Mouse (Mus musculus) lung, embryonic 14.5 days (tissue): Measurements from ENCODE around the gene Tmem186. TPM values are rescaled to one million over a fixed set of nuclear protein-coding genes. Genes with fewer than 3 reads are reported as not detected.
A peak's percentile ranks its signal among the peaks of the same experiment; 100 is the strongest.

Source experiments
- ATAC-seq: fragments of 200-750 bp; cut with Nextera tagmentation; 2 replicates; pipeline ENCODE4 v1.8.0; 2017; ENCODE audit warnings: mild to moderate bottlenecking, moderate TSS enrichment, moderate library complexity; ENCODE audit not compliant: insufficient read depth
- DNase-seq: peaks from one replicate; pipeline ENCODE4 v3.0.0-alpha.2; 2015
- H3K27ac ChIP-seq: fragments of 300-500 bp; sonication (generic); 2 replicates; pipeline ENCODE4 v1.5.1; 2014; ENCODE audit warnings: low read depth, mild to moderate bottlenecking, moderate library complexity
- H3K27me3 ChIP-seq: fragments of 300-500 bp; sonication (generic); 2 replicates; pipeline ENCODE4 v1.6.1; 2014; ENCODE audit warnings: low read length, control low read depth; ENCODE audit not compliant: insufficient read depth
- H3K36me3 ChIP-seq: fragments of 300-500 bp; sonication (generic); 2 replicates; pipeline ENCODE4 v1.6.1; 2014; ENCODE audit warnings: control low read depth; ENCODE audit not compliant: insufficient read depth
- H3K4me1 ChIP-seq: fragments of 300-500 bp; sonication (generic); 2 replicates; pipeline ENCODE4 v1.6.1; 2014; ENCODE audit warnings: antibody characterized with exemption, control low read depth; ENCODE audit not compliant: insufficient read depth
- H3K4me2 ChIP-seq: fragments of 300-500 bp; sonication (generic); 2 replicates; pipeline ENCODE4 v1.6.1; 2014; ENCODE audit warnings: mild to moderate bottlenecking
- H3K4me3 ChIP-seq: fragments of 300-500 bp; sonication (generic); 2 replicates; pipeline ENCODE4 v1.5.1; 2014; ENCODE audit warnings: low read depth, low read length
- H3K9ac ChIP-seq: fragments of 300-500 bp; sonication (generic); 2 replicates; pipeline ENCODE4 v1.6.1; 2014
- H3K9me3 ChIP-seq: fragments of 300-500 bp; sonication (generic); 2 replicates; pipeline ENCODE4 v1.6.1; 2016; ENCODE audit warnings: low read depth, low read length, control low read depth
- CTCF ChIP-seq: IDR thresholded peaks from 2 replicates; pipeline ENCODE4 v1.5.1; 2016; ENCODE audit warnings: antibody characterized with exemption, low read depth
- WGBS: fragments of 180-500 bp; shearing (Covaris S2); extraction: QIAGEN DNeasy Blood & Tissue Kit; methylation state at CpG from one replicate; pipeline ENCODE4 v1.1.7; 2014; 5-methylcytosine and 5-hydroxymethylcytosine counted together
- polyA plus RNA-seq: library from polyadenylated mRNA; unstranded; fragments of >200 nt; fragmentation: Nextera tagmentation; extraction: Ambion mirVana; gene quantifications from 2 replicates; pipeline ENCODE4 v1.2.1, GENCODE M21; 2014

The Tmem186 gene
- polyA plus RNA-seq, result 11.7 and 12.3 TPM in 2 replicates

DNA sequence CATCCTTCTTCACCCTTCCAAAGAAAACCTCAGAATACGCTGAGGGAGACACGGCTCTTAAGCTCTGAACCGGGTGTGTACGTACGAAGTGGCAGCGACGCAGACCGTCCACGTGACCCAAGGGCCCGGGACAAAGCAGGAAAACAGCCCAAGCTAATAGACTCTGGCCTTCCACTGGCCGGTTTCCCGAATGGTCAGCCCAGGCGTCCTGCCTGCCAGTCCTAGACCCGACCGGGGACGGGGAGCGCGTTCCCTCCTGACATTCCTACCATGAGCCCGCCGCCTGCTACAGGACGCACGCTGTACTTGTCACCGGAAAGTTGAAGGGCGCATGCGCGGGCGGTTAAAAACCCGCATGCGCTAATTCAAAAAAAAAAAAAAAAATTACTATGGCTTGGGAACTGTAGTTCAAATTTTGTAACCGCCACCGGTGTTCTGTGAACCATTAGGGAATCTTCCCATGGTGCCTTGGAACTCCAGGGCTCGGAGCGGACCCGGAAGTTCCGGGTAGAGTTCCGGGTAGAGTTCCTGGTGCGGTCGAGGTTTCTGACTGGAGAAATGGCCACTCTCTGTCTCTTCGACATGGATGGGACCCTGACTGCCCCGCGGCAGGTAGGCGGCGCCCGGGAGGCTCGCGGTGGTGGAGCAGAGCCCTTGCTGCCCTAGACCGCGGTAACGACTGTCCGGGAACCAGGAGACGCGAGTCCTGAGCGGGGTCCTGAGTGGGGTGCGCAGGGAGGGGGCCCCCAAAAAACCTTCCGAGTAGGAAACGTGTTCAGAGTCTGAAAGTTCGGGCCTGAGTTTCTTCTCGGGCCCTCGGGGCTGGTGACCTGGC lies at the start of gene Tmem186, which contains the start of gene Pmm2:
Gene Tmem186, minus strand, starts transcription at position 496 of the 835 bp plus-strand sequence.
Gene Pmm2, plus strand, starts transcription at position 458 of the 835 bp plus-strand sequence.
- Histone ChIP-seq H3K27me3 (no peaks in the 10 kb centered on the region), H3K36me3 (peaks cover 32% of the 10 kb centered on the region), H3K9me3 (no peaks in the 10 kb centered on the region), H3K27ac (peak within 1 kb of the TSS; percentile 90), H3K4me3 (peak within 1 kb of the TSS; percentile 84), H3K9ac (peak within 1 kb of the TSS; percentile 66), H3K4me2 (peak within 1 kb of the TSS; percentile 79), H3K4me1 (peaks cover 13% of the 10 kb centered on the region; the same call in 1 of the 2 replicates)
- peak; percentile 51 for TF ChIP-seq CTCF
- DNase-seq (peak; percentile 95), ATAC-seq (peak; percentile 94)
- under 1% methylated on average over 59 of the region's 59 CpGs for WGBS

DNA sequence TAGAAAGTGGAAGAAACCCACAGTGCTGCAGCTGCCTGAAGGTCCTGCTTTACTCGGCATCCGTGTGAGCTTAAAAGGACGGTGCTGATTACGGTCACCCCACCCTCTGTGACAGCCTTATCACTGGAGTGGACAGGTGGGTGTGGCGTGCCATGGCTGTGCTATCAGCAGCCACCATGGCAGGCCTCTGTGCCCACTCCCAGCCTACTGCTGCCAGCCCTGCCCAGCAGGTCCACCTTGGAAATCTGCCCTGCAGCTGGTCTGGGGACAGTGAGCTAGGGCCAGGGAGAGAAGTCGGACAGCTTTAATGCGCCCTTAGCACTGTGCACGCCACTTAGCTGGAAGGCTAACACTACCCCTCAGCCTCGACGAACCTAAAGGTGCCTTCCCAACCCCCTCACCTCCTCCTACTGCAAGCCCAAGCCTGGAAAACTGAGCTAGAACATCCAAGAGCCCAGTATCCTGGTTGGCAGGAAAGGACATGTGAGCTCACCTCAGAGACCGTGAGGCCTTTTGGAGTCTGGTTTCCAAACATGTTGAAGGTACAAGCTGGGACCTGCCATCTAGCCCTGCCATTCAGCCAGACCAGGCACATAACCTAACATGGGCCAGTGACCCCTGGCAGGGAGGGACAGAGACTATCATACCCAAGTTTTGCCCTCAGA lies 49.5 kb upstream of the Tmem186 start:
- no peak overlapping the region; the same call in 1 of the 2 replicates for H3K9ac ChIP-seq
- no peak for TF ChIP-seq CTCF
- WGBS, result 69% methylated on average over 11 of the region's 11 CpGs
- H3K27ac ChIP-seq, result no peak overlapping the region; the same call in 1 of the 2 replicates
- H3K4me3 ChIP-seq, result no peak overlapping the region
- no peak for DNase-seq
- H3K27me3 ChIP-seq, result no peaks in the 10 kb centered on the region
- no peaks in the 10 kb centered on the region for H3K4me1 ChIP-seq
- peaks cover 48% of the 10 kb centered on the region for H3K36me3 ChIP-seq
- ATAC-seq, result peak; percentile 68
- no peaks in the 10 kb centered on the region for H3K9me3 ChIP-seq
- no peak overlapping the region; the same call in 1 of the 2 replicates for H3K4me2 ChIP-seq

DNA sequence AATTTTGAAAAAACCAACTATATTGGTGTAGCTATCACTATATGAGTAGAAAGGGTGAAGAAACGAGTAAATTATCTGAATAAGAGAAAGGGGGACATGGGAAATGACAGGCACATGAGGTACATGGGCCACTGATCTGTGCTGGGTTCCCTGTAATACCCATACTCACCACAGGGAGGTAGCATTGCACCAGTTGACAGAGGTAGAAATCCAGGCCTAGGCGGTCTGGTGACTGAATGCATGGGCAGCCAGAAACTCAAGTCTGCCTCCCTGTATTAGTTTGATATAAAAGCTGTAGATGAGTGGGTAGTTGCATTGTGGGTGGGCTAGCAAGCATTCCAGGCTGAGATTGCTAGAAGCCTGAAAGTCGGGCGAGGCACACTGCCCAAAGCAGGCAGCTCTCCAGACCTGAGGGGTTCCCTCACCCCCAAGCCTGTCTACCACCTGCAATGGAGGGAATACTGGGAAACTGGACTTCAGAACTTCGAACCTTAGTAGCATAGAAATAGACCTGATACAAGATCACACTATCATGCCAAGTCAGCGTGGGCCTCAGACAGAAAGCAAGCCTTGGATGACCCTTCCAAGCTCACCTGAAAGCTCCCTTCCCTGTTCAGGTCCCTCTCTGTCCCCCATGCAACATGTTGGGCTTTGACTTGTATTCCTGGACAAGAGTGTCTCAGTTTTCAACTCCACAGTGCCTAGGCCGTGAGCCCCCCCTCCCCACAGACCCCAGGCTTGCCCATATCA lies 48.8 kb upstream of the Tmem186 start:
- Histone ChIP-seq H3K4me1 (no peaks in the 10 kb centered on the region), H3K4me2 (no peak overlapping the region; the same call in 1 of the 2 replicates), H3K27ac (no peak overlapping the region), H3K36me3 (peaks cover 41% of the 10 kb centered on the region), H3K4me3 (no peak overlapping the region), H3K9ac (no peak overlapping the region), H3K27me3 (no peaks in the 10 kb centered on the region), H3K9me3 (no peaks in the 10 kb centered on the region)
- DNase-seq (peak; percentile 82), ATAC-seq (peak; percentile 68)
- WGBS, result 63% methylated on average over 7 of the region's 7 CpGs
- TF ChIP-seq CTCF, result peak; percentile 92

DNA sequence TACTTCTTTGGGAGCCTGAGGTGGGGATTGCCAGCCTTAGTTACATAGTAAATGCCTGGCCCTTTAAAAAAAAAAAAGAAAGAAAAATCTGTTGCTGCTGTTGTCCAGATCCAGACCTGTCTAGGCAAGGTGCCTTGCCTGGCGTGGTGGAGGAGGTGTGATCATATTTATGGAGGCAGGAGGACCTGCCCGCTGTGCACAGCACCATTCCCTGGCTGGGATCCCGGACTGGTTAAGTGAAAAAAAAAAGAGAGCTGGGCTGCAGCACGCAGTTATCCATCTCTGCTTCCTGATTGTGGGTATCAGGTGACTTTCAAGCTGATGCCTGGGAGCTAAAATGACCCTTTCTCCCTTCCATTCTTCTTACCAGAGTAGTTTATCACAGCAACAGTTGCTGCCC lies 47.6 kb upstream of the Tmem186 start:
- H3K36me3 ChIP-seq, result peaks cover 29% of the 10 kb centered on the region
- H3K4me3 ChIP-seq, result no peak overlapping the region
- no peaks in the 10 kb centered on the region for H3K4me1 ChIP-seq
- no peak overlapping the region for H3K27ac ChIP-seq
- DNase-seq, result no peak
- no peak overlapping the region for H3K4me2 ChIP-seq
- TF ChIP-seq CTCF, result no peak
- no peak for ATAC-seq
- no peaks in the 10 kb centered on the region for H3K9me3 ChIP-seq
- H3K9ac ChIP-seq, result no peak overlapping the region
- WGBS, result 55% methylated on average over 4 of the region's 4 CpGs
- H3K27me3 ChIP-seq, result no peaks in the 10 kb centered on the region

DNA sequence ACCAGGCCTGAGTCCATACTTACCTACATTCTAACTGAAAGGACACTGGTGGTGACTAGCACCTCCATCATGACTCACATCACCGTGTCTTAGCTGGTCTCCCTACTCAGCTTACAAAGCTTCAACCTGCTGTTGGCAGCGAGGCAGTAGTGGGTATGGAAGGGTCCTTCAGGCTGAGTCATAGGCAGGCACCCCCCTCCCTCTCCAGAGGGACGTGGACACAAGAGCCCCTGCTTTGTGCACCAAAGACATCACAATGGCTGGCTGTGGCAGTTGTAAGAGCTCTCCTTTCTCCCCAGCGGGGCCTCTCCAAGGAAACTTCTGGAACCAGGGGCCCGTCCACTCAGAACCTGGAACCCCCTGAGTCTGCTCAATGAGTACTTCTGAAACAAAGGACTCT lies 43.0 kb upstream of the Tmem186 start, which contains the start of gene Gm5767:
Gene Gm5767, plus strand, starts transcription at position 301 of the 400 bp plus-strand sequence.
- 68% methylated on average over 5 of the region's 5 CpGs for WGBS
- TF ChIP-seq CTCF, result no peak
- no peak within 1 kb of the TSS for H3K9ac ChIP-seq
- no peaks in the 10 kb centered on the region for H3K27me3 ChIP-seq
- no peaks in the 10 kb centered on the region for H3K9me3 ChIP-seq
- 0 out of 2 replicates have a peak, but pooled peaks cover 4% of the 10 kb centered on the region for H3K36me3 ChIP-seq
- H3K4me3 ChIP-seq, result no peak within 1 kb of the TSS
- no peak within 1 kb of the TSS for H3K27ac ChIP-seq
- no peak within 1 kb of the TSS for H3K4me2 ChIP-seq
- DNase-seq, result no peak
- no peaks in the 10 kb centered on the region for H3K4me1 ChIP-seq
- ATAC-seq, result no peak

DNA sequence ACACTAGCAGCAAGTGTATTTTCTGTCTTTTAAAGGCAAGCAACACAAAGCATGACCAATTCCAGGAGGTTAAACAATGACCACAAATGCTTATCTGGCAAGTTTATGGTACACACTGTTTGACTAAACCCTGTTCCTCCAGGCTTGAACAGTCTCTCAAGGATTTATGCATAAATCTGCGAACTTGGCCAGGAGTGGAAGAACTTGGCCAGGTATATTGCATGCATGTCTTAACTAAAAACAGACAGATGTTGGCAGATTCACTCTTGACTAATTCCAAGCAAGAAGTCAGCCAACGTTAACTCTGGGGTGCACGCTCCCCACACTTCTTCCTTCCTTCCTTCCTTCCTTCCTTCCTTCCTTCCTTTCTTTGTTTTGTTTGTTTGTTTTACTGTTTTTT lies 42.3 kb upstream of the Tmem186 start:
- Histone ChIP-seq H3K9ac (no peak overlapping the region), H3K4me2 (no peak overlapping the region), H3K4me3 (no peak overlapping the region), H3K4me1 (no peaks in the 10 kb centered on the region), H3K36me3 (0 out of 2 replicates have a peak, but pooled peaks cover 2% of the 10 kb centered on the region), H3K9me3 (no peaks in the 10 kb centered on the region), H3K27ac (no peak overlapping the region), H3K27me3 (no peaks in the 10 kb centered on the region)
- no peak for TF ChIP-seq CTCF
- 78% methylated on average over 3 of the region's 3 CpGs for WGBS
- no peak for DNase-seq
- ATAC-seq, result no peak
